Mouse (Mus musculus) liver, adult 2 months (tissue): ENCODE data around the gene Dnajb7.

ENCODE experiments used
- CTCF ChIP-seq: fragments of 200-500 bp; IDR thresholded peaks from 2 replicates; pipeline ENCODE4 v1.5.1; 2011; ENCODE audit warnings: low read depth, low read length, control low read depth
- POLR2A ChIP-seq: fragments of 200-500 bp; IDR thresholded peaks from 2 replicates; pipeline ENCODE4 v1.6.1; 2011; ENCODE audit warnings: low read length, control low read depth; ENCODE audit not compliant: insufficient read depth; ENCODE audit errors: extremely low read depth

- no peak for TF ChIP-seq CTCF
- TF ChIP-seq POLR2A: no peak
Measured at GRCm38 (mm10) chr15:81370356-81370755, 37.7 kb downstream of the Dnajb7 start.
